Mouse (Mus musculus) MN1 (cell line): ENCODE measurements around the gene Klf5.

Experiments used
- DNase-seq: peaks from one replicate; pipeline ENCODE4 v3.0.0-alpha.2; 2016; ENCODE audit warnings: low spot score

Klf5 gene

DNA sequence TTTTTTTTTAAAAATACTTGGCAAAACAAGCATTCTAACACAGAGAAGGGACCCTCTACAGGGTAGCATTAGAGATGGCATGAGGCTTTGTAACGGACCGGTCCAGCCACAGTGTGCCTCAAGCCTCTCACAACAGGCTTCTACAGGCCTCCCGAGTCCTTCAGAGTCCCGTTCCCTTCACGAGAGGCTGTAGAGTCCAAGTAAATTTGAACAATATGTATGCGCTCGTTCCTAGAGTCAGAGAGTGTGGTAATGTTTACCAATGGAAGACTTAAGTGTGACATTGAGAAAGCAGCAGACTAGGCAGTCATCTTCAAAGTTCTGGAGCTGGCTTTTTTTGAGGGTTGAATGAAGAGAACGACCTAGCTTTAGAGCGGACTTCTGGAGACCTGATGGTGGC, 11.1 kb downstream of the Klf5 start:
- no peak for DNase-seq

DNA sequence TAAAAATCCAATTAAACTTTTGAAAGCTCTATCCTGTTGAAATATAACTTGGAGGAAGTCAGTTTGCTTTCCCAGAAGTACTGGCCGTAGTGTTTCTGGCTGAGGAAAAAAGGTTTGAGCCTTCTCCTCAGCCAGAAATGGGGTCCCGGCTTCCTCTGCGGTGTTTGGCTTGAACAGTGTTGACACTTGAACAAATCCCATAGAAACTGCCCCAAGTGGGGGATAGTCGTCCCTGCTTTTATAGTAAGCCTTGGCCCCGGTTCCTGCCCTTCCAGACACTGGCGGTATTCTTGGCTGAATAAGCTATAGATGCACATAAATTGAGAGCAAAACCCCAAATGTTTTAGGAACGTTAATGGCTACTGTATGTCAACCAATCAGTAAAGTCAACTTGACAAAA, 11.9 kb downstream of the Klf5 start:
- no peak for DNase-seq

DNA sequence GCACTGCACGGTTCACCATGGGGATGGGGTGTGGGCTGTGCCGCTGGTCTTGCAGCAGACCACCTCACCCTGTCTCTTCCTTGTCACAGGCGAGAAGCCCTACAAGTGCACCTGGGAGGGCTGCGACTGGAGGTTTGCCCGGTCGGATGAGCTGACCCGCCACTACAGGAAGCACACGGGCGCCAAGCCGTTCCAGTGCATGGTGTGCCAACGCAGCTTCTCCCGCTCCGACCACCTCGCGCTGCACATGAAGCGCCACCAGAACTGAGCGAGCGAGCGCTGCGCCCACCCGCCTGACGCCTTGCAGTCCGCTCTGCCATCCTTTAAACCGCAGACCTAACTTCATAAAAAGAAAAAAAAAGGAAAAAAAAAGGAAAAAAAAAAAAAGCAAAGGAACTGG, 14.6 kb downstream of the Klf5 start:
- DNase-seq, result no peak

DNA sequence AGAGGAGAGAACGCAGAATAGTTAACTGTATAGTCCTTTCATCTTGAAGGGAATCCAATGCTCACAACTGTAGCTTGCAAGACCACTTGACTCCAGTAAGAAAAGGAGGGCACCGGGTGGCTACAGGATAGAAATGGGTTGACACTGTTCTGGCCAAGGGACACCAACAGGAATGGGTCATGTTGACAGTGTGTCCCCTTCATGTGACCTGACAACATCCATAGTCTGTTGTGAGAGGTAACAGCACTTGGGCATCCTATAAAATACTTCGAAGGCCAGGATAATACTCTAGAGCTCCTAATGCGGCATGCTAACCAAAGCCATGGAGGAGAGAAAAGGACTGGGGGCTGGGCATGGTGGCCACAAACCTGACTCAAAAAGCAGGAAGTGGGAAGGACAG, 17.8 kb downstream of the Klf5 start:
- no peak for DNase-seq

DNA sequence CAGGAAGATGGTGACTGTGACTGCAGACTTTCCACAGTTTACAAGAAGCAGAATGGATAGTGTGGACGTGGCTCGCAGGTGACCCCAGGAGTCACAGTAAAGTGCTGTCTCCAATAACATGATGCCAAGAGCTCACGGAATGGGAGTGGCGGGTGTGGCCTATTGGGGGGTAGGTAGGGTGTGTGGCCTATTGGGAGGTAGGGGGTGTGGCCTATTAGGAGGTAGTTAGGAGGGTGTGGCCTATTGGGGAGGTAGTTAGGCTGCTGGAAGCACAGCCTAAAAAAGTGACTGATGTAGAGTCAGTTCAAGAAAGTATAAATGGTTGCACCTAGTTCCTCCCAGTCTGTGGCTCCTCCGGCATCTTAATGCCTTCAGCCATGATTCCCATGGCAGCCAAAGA, 22.2 kb downstream of the Klf5 start:
- DNase-seq, result no peak

DNA sequence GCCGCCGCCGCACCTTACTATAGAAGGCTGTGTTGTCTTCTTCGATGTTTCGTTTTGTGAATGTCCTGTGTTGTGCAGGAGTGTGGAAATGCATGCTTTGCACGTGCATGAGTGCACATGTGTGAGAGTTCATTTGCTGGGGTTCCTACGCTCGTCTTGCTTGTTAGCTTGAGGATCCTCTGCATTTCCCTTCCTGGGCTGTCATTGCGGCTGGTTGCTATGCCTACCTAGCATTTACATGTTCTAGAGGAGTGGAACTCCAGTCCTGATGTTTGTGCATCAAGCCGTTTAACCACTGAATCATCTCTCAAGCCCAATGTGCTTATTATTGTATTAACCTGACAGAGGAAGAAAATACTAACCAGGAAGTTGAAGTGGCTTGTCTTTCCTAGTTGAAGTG, 24.9 kb downstream of the Klf5 start:
- DNase-seq, result no peak

DNA sequence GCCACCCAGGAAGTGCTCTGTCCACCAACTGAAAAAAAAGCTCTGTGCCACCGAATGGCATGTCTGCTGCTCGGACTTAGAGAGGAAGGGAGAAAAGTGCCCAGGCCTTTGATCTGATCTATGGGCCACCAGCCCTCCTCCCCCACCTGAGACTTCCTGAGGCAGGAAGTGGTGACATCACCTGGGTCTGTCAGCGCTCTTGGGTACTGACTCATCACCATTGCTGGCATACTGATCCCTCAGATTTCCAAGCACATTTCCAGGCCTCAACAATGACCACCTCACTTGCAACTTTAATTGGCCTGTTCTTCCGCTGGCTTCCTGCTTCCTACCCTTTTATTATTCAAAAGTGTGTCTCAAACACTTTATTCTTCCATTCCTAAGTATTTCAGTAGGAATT, 26.0 kb downstream of the Klf5 start:
- peak; percentile 58 for DNase-seq

DNA sequence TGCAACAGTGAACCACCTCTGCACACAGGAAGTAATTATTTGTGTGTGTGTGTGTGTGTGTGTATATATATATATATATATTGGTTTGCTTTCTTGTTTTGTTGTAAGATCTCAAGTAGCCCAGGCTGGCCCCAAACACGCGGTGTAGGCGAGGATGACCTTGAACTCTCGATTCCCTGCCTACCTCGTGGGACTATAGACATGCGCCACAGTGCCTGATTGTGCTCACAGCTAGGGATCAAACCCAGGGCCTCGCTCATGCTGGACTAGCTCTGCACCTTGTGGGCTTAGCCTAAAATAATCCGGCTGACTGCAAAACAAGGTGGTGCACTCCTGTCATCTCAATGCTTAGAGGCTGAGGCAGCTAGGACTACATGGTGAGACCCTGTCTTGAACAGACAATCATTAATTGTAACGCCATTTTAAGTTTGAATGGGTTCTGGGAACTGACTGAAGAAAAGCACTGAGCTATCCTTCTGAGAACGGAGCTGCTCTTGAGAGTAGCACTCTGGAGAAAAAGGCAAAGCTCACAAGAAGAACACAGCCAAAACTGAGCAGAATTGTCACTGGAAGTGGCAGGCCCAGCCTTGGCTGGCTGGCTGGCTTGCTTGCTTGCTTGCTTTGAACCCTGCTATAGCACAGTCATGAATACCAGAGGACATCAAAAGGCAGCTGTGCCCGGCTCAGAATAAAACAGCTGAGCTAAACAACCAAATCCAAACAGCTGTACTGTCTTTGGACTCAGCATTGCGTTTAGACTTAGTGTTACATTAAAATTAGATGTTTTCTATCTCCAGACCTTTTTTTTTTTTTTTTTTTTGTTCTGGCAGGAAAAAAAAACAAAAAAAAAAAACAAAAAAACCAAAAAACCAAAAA, 27.3 kb downstream of the Klf5 start:
- no peak for DNase-seq

DNA sequence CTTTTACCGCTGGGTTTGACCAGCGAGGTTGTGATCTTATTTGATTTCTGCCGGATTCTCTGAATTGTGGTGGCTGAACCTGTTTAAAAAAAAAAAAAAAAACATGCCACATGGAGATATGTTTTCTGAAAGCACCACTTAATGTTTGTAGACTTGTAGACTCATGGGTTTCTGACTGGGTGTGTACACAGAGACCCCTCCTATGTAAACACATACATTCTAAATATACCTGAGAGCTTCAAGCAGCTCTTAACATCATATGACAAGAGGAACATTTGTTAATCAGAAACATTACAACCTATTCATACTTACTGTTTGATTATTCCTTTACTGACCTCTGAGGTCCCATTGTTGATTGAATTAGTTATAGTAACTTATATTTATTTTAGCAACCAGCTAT, 38.1 kb downstream of the Klf5 start:
- DNase-seq, result no peak

DNA sequence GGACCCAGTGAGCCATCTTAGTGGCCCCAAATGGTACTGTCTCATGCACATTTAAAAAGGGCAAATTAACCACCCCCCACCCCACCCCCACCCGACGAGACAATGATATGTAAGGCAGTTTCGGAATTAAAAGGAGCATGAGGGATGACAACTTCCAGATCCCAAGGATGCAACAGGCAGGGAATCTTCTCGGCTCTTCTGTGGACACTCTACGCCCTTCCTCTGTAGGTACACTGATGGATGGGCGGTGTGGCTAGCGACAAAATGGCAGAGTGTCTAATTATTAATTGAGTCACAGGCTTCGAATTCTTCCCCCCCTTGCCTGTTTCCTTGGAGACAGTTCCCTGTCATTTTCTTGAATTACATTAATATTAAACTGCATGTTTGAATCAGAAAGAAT, 40.5 kb downstream of the Klf5 start:
- no peak for DNase-seq

DNA sequence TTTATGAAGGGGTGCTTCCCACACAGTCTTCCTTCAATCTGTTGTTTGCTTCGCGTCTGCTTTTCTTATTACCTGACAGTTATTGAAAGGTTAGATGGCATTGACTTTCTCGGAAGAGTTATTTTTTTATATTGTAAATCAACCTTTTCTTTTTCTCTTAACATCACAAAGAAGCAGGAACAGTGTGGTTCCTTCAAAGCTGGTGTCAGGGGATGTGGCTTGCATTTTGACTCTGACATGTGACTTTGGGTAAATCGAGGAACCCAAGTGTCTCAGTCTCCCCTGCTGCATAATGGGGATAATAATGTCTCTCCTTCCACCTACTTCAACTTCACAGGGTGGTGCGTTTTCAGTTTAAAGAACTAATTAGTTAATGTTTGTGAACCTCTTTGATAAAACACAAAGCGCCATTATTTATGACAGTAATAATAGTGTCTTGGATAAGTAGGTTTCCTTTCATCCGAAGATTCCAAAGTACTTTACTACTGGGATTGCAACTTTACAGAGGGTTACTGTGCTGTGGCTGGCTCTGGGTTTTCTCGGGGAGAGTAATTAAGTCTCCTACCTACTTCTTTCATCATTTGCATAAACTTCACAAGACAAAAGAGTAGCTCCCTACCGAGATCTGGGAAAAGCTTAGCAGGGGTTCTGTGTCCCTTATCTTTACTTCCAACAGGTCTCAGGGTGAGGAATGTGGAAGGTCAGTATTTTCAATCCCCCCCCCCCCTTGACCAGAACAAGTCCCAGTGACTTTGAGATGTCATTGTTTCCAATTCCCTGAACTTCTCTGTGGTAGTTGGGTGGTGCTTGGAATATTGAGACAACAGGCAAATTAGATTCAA, 41.4 kb downstream of the Klf5 start:
- no peak for DNase-seq

DNA sequence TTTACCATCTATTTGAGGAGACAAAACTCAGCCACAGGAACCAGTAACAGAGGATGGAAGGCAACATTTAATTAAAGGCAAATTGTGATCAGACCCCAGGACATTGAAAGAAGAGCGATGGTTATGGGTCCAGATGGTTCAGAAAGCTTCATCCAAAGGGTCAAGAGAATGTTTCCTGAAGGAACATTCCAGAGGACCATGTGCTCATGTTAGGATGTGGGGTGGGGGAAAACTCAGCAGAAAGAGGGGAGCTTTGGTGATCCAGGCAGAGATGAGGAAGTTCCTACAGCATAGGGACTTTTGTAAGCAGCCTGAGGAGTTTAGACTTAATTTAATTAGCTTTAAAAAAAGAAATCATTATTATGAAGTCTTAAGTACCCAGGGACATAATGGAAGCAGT, 42.2 kb downstream of the Klf5 start:
- DNase-seq, result no peak

DNA sequence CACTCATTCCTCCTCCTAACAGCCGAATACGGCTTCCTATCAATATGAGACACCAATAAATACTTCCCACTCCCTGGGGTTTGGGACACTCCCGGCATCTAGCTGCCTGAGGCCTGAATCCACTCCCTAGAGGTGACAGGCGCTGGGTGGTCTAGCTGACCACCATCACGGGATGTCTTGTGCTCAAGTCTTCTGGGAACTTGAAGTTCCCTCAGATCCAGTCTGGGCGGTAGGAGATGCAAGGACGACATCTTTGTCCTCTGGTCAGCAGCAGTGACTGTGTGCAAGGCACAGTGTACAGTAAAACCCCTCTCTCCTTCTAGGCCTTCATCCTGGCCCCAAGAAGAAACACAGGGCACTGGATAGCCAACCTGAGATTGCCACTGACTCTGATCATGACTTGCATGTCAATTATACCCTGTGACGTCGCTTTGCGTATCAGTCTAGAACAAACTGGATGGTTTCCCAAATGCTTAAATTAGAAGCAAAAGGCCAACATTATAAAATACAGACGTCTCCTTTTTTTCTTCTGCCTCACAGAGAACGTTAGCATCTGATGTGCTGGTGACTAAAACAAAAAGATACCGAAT, 49.8 kb downstream of the Klf5 start:
- DNase-seq, result no peak

DNA sequence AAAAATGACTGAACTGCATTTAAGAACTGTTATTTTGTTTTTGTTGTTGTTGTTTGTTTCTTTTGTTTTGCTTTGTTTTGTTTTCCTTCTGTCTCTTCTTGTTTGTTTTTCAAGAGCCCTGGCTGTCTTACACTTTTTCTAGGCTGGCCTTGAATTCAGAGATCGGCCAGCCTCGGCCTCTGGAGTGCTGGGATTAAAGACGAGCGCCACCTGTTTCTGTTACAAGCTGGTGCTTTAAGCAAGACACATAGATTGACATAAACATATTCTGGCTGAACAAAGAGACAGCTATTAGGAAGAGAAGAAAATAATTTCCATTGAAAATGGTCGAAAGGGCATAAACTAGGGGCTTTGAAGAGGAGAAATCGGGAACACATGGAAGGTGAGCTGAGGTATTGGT, 51.1 kb downstream of the Klf5 start:
- no peak for DNase-seq

DNA sequence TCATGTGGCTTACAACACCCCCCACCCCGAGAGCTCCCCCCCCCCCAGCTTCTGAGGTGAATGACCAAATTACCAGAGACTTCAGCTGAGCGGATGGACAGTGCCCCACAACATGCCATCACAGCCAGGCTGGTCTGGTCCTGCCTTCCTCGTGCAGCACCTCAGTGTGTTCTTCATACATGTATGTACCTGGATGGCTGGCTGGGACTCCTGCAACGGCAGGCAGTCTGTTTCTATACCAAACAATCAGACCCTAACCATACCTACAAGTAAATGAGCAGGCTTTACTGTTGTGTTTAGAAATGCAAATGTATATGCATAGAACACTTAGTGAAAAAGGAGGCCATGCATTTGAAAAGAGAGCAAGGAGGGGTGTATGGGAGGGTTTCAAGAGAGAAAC, 54.5 kb downstream of the Klf5 start:
- no peak for DNase-seq

DNA sequence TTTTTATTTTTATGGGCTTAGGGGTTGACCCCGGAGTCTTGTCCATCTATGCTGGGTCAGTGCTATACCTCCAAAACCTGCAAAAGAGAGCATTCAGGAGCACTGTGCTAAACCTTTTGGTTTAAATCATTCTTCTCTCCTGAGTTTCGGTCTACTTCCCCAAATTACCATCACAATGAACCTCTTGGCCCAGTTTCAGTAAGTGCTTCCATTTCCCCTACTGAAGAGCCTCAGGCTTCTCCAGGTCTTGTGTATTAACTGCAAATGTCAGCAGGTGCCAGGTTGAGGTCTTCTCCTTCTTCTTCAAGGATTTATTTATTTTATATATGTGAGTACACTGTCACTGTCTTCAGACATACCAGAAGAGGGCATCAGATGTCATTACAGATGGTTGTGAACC, 55.6 kb downstream of the Klf5 start:
- no peak for DNase-seq

DNA sequence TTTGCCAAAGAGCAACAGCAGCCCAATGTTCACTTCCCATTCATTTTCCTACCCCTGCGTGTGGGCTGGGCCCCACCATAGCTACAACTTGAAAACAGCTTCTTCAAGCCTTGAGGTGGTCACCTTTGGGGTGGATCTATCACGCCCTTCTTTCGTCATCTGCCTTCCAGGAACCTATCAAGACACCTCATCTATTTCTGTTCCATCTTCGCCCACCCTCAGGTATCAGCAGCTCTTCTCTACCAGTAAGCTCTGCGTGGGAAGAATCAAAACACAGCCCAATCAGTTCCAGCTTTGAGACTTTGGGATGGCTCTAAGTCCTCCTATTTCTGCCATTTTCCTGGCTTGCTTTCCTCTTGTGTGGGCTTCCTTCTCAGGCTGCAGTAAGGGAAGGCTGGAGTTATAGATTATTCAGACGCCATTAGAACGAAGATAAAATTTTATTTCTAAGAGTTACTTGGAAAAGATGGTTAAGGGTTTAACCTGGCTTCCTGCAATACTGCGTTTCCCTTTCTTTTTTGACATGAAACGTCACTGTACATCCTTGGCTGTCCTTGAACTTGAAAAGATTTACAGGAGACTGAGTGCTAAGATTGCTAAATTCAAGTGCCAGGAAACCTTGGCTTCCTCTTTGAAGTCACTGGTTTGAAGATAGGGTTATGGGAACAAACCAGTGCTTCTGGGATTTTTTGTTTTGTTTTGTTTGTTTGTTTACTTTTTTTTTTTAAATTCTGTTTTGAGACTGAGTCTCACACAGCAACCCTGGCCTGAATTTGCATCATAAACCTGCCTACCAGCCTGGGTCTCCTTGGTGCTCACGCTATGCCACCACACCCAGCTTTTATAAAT, 56.5 kb downstream of the Klf5 start:
- DNase-seq, result no peak

DNA sequence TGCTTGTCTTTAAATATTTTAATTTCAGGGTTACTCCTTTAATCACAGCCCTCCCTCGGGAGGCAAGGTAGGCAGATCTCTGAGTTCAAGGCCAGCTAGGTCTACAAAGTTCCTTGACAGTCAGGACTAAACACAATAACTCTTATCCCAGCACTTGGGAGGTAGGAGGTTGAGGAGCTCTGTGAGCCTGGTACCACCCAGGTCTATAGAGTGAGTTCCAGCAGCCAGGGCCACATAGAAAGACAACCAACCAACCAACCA, 57.0 kb downstream of the Klf5 start:
- DNase-seq, result no peak

DNA sequence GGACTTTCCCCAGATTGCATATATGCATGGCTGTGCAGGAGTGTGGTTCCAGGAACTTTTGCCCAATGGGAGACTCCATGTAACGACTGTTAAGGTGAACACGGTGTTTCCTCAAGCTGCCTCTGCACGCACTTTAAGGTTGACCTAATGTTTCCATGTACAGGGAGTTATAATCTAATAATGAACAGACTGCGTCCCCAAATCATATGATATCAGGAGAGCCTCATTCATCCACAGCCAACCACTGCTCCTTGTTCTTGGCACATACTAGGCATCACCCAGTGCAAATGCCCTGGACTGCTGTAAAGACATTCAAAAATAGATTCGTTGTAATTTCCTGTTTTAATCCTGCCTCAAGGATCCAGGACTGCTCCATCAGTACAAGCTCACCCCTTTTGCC, 64.5 kb downstream of the Klf5 start:
- DNase-seq, result no peak

DNA sequence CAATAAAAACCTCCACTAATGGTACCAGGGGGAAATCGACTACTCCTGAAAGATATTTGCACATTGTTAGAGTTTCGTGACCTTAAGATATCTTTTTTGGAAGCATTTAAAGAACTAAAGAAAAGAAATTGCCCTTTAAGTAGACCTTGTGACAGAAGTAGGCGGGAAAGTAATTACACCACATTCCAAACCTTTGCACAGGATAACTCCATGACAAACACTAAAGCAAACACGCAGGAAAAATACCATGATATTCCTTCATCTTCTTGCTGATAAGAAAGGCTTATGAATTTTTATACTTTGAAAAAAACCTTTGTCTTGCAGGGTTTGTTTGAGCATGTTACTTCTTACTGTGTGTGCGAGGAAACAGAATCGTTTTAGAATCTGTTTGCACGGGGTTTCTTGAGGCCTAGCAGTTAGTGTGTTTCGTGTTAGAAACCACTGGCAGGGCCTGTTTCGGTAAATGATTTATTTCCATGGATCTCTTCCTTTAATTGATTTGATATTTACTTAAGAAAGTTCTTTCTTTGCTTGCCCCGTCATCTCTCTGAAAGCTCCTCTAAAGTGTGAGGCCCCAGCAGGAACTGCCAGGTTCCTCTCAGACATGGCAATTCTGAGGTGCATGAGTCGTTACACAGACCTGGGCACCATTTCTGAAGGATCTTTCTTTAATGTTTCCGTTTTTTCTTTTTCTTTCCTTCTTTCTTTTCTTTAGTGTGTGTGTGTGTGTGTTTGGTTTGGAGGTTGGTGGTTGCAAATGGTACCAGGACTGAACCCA, 65.7 kb downstream of the Klf5 start:
- no peak for DNase-seq
